Mouse (Mus musculus) embryonic fibroblast, embryonic 13.5 days (primary cell): ENCODE results near the gene Zfhx3.

Source experiments
- CTCF ChIP-seq: IDR thresholded peaks from 2 replicates; pipeline ENCODE4 v1.5.1; 2011; ENCODE audit warnings: mild to moderate bottlenecking, control low read depth, low read length, moderate library complexity, borderline replicate concordance; ENCODE audit not compliant: insufficient read depth
- POLR2A ChIP-seq: IDR thresholded peaks from 2 replicates; pipeline ENCODE4 v1.6.1; 2011; ENCODE audit warnings: low read depth, mild to moderate bottlenecking, control low read depth, low read length, moderate library complexity

- TF ChIP-seq CTCF (no peak), POLR2A (no peak)
Measured at GRCm38 (mm10) chr8:108695242-108695880, 752.9 kb downstream of the Zfhx3 start.
